Mouse (Mus musculus) spleen, postnatal 4 days (tissue): ENCODE measurements around the gene Mymk.

Experiments used
- DNase-seq, 2 experiments: peaks; one replicate each; pipeline ENCODE4 v3.0.0; 2022; ENCODE audit warnings: low spot score in 2 of 2

The Mymk gene

GRCm38 (mm10) chr2:27071978-27072377 lies at the start of gene Mymk:
Gene Mymk, minus strand, starts transcription at chr2:27072179.
- DNase-seq, result no peak

GRCm38 (mm10) chr2:27120241-27120641 lies 48.3 kb upstream of the Mymk start:
- no peak for DNase-seq

- DNase-seq, result no peak
These were observed 47.8 kb upstream of the Mymk start for GRCm38 (mm10) chr2:27119766-27120165.

- DNase-seq, result no peak
These were observed 46.5 kb upstream of the Mymk start for GRCm38 (mm10) chr2:27118452-27118851.

- no peak for DNase-seq
These were observed 42.2 kb upstream of the Mymk start for GRCm38 (mm10) chr2:27114169-27114568.

GRCm38 (mm10) chr2:27112585-27112984 lies 40.6 kb upstream of the Mymk start:
- DNase-seq, result no peak

- DNase-seq, result no peak
These were observed 37.1 kb upstream of the Mymk start for GRCm38 (mm10) chr2:27109052-27109451.

GRCm38 (mm10) chr2:27108144-27108543 lies 36.2 kb upstream of the Mymk start:
- DNase-seq, result no peak

GRCm38 (mm10) chr2:27106816-27107215 lies 34.8 kb upstream of the Mymk start:
- no peak for DNase-seq

- no peak for DNase-seq
These were observed 31.6 kb upstream of the Mymk start for GRCm38 (mm10) chr2:27103554-27103953.

- no peak for DNase-seq
These were observed 25.8 kb upstream of the Mymk start for GRCm38 (mm10) chr2:27097776-27098175.

- DNase-seq, result no peak
These were observed 25.3 kb upstream of the Mymk start for GRCm38 (mm10) chr2:27097241-27097656.

- no peak for DNase-seq
These were observed 24.5 kb upstream of the Mymk start for GRCm38 (mm10) chr2:27096341-27096981.

GRCm38 (mm10) chr2:27095178-27095577 lies 23.2 kb upstream of the Mymk start:
- no peak for DNase-seq

GRCm38 (mm10) chr2:27089238-27089637 lies 17.3 kb upstream of the Mymk start:
- no peak for DNase-seq

GRCm38 (mm10) chr2:27088700-27089099 lies 16.7 kb upstream of the Mymk start:
- no peak for DNase-seq

- no peak for DNase-seq
These were observed 16.2 kb upstream of the Mymk start for GRCm38 (mm10) chr2:27088071-27088644.

- DNase-seq, result no peak
These were observed 15.6 kb upstream of the Mymk start for GRCm38 (mm10) chr2:27087581-27087980.

- DNase-seq, result no peak
These were observed 14.6 kb upstream of the Mymk start for GRCm38 (mm10) chr2:27086483-27087010.

GRCm38 (mm10) chr2:27085801-27086200 lies 13.8 kb upstream of the Mymk start:
- DNase-seq, result no peak

- DNase-seq, result no peak
These were observed 13.0 kb upstream of the Mymk start for GRCm38 (mm10) chr2:27084963-27085362.

GRCm38 (mm10) chr2:27083761-27084475 lies 11.9 kb upstream of the Mymk start:
- no peak for DNase-seq

- no peak for DNase-seq
These were observed 7.7 kb upstream of the Mymk start for GRCm38 (mm10) chr2:27079649-27080048.
